Mouse (Mus musculus): ENCODE measurements around the gene Vpreb1. TPM values are rescaled to one million over a fixed set of nuclear protein-coding genes. Genes with fewer than 3 reads are reported as not detected.
"Not testable (repeated sequence)": the region's sequence is repeated elsewhere in the genome, so short reads cannot be mapped to it uniquely, and the experiment has no call there.

Vpreb1 gene
- polyA plus RNA-seq, 1 experiment from 2014 or later, result 1.2 TPM

DNA sequence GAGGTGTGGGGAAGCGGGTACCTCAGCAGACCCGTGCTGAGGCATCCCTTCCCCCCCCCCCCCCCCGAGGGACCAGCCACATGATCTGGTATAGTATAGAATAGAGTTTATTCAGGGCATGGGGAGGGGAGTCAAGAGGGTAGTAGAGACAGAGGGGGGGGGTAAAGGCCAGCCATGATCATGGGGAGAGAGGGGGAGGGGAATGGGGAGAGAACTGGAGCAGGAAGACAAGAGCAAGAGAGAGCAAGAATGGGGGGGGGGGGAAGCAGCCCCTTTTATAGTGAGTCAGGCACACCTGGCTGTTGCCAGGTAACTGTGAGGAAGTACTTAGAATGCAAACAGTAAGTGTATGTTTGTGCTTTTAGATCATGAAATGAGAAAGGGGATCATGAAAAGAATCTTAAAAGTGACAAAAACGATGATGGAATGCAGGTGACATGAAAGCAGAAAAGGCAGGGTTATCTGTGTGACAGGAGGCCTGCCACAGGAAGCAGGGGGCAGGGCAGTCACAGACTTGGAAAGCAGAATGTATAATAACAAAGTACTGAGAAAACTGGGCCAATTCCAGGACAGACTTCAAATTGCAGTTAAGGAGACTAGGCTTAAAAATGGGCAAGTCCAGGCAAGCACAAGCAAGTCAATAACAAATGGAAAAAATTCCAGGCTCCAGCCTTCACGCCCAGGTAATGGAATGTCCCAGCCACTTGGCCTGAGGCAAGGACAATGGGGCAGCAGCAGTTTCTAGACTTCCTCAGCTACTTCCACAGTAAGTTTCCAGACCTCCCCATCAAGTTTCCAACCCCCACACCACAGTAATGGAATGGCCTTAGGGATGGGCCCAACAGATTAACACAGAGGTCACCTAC is 4.7 kb downstream of the Vpreb1 start:
- Histone ChIP-seq H3K4me1 (ENCODE audit: control insufficient read depth in 2 of 2, insufficient read depth in 2 of 2, low read length in 2 of 2) (peaks cover 0 to 4% of the 10 kb centered on the region in 2 experiments; a peak in 3 of 4 replicates), H3K27me3 (ENCODE audit: control insufficient read depth, insufficient read depth, low read length) (no peaks in the 10 kb centered on the region), H3K4me2 (ENCODE audit: low read length) (no peak overlapping the region), H3K9ac (ENCODE audit: low read length) (no peak overlapping the region), H3K27ac (replicated peaks in 1 of 2; ENCODE audit: control insufficient read depth in 1 of 2, insufficient read depth in 1 of 2, low read depth in 2 of 2, low read length in 2 of 2) (peak overlapping the region; percentile 14 to 41; a peak in 2 of 4 replicates), H3K36me3 (ENCODE audit: control insufficient read depth, insufficient read depth, low read length) (no peaks in the 10 kb centered on the region), H3K4me3 (ENCODE audit: control insufficient read depth in 1 of 2, insufficient read depth in 1 of 2, low read depth in 1 of 2, low read length in 2 of 2) (no peak overlapping the region), H3K9me3 (ENCODE audit: control insufficient read depth, low read length) (no peaks in the 10 kb centered on the region)
- WGBS, result 45% methylated on average over 4 of the region's 5 CpGs
- ATAC-seq (ENCODE audit: insufficient number of reproducible peaks, insufficient read depth, low FRiP score, low read depth), result no peak

DNA sequence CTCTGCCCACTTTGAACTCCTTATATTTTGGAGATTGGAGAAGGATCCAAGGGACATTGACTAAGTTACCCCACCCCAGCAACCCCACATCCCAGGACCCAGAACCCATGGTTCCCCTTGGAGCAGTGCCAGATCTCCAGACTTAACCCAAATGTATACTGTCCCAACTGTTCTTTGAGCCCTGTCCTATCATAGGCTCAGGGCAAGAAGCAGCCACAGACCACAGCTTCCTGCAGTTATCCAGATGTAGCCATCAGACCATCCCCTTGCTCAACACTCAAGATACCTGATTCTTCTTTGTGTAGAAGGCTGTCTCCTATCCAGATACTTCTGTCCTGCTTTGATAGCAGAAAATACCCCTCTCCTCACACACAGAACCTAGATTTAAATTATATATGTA is 5.4 kb downstream of the Vpreb1 start:
- Histone ChIP-seq H3K27ac (replicated peaks in 1 of 2; ENCODE audit: control insufficient read depth in 1 of 2, insufficient read depth in 1 of 2, low read depth in 2 of 2, low read length in 2 of 2) (no peak overlapping the region), H3K4me2 (ENCODE audit: low read length) (no peak overlapping the region), H3K36me3 (ENCODE audit: control insufficient read depth, insufficient read depth, low read length) (no peaks in the 10 kb centered on the region), H3K9me3 (ENCODE audit: control insufficient read depth, low read length) (no peaks in the 10 kb centered on the region), H3K27me3 (ENCODE audit: control insufficient read depth, insufficient read depth, low read length) (no peaks in the 10 kb centered on the region), H3K4me3 (ENCODE audit: control insufficient read depth in 1 of 2, insufficient read depth in 1 of 2, low read depth in 1 of 2, low read length in 2 of 2) (no peak overlapping the region), H3K9ac (ENCODE audit: low read length) (no peak overlapping the region), H3K4me1 (ENCODE audit: control insufficient read depth in 2 of 2, insufficient read depth in 2 of 2, low read length in 2 of 2) (peaks cover 0 to 4% of the 10 kb centered on the region in 2 experiments; a peak in 3 of 4 replicates)
- no peak for ATAC-seq (ENCODE audit: insufficient number of reproducible peaks, insufficient read depth, low FRiP score, low read depth)

DNA sequence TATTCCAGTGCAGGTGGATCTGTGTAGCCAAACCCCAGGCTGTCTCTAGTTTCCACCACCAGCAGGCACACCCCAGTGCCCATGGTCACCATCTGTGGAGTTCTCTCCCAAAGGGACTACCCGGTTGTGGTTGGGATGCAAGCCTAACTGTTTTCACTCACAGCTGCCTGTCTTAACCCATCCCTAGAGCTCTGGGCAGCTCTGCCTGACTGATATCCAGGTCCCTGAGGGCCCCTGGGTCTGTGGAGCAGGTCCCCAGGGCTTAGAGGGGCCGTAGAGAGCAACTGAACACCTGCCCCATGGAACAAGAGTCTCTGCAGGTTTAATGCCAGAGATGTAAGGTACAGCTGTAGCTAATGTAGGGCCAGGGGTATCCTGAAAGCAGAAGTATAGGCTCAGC is 6.7 kb downstream of the Vpreb1 start, which contains the start of gene Igll1:
Gene Igll1 (minus strand): TSS at position 8 of the 400 bp plus-strand sequence.
- Histone ChIP-seq H3K27ac (replicated peaks in 1 of 2; ENCODE audit: control insufficient read depth in 1 of 2, insufficient read depth in 1 of 2, low read depth in 2 of 2, low read length in 2 of 2) (no peak within 1 kb of the TSS), H3K9me3 (ENCODE audit: control insufficient read depth, low read length) (no peaks in the 10 kb centered on the region), H3K4me2 (ENCODE audit: low read length) (no peak within 1 kb of the TSS), H3K4me3 (ENCODE audit: control insufficient read depth in 1 of 2, insufficient read depth in 1 of 2, low read depth in 1 of 2, low read length in 2 of 2) (no peak within 1 kb of the TSS), H3K9ac (ENCODE audit: low read length) (no peak within 1 kb of the TSS), H3K36me3 (ENCODE audit: control insufficient read depth, insufficient read depth, low read length) (no peaks in the 10 kb centered on the region), H3K27me3 (ENCODE audit: control insufficient read depth, insufficient read depth, low read length) (no peaks in the 10 kb centered on the region), H3K4me1 (ENCODE audit: control insufficient read depth in 2 of 2, insufficient read depth in 2 of 2, low read length in 2 of 2) (peaks cover 0 to 4% of the 10 kb centered on the region in 2 experiments; a peak in 3 of 4 replicates)
- 65% methylated on average over 2 of the region's 2 CpGs for WGBS
- no peak for ATAC-seq (ENCODE audit: insufficient number of reproducible peaks, insufficient read depth, low FRiP score, low read depth)

DNA sequence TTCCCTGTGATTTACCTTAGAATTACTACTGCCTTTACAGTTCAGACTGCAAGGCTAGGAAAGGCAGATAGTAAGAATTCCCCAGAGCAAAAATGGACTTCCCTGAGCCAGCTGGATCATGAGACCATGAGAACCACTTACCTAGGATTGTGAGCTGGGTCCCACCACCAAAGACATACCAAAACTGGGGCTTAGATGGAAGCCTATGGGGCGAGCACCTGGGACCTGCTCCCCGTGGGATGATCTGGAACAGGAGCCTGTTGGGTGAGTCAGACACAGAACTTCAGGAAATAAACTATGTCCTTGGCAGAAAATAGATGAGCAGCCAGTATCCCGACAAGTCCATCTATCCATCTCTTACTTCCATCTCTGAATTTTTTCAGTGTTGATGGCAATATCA is 8.4 kb downstream of the Vpreb1 start:
- H3K4me2 ChIP-seq (ENCODE audit: low read length), result no peak overlapping the region
- H3K9me3 ChIP-seq (ENCODE audit: control insufficient read depth, low read length), result no peaks in the 10 kb centered on the region
- 69% methylated on average over 3 of the region's 3 CpGs for WGBS
- peaks cover 0 to 4% of the 10 kb centered on the region in 2 experiments; a peak in 3 of 4 replicates for H3K4me1 ChIP-seq (ENCODE audit: control insufficient read depth in 2 of 2, insufficient read depth in 2 of 2, low read length in 2 of 2)
- H3K9ac ChIP-seq (ENCODE audit: low read length), result no peak overlapping the region
- H3K36me3 ChIP-seq (ENCODE audit: control insufficient read depth, insufficient read depth, low read length), result no peaks in the 10 kb centered on the region
- no peaks in the 10 kb centered on the region for H3K27me3 ChIP-seq (ENCODE audit: control insufficient read depth, insufficient read depth, low read length)
- H3K4me3 ChIP-seq (ENCODE audit: control insufficient read depth in 1 of 2, insufficient read depth in 1 of 2, low read depth in 1 of 2, low read length in 2 of 2), result no peak overlapping the region
- no peak for ATAC-seq (ENCODE audit: insufficient number of reproducible peaks, insufficient read depth, low FRiP score, low read depth)
- no peak overlapping the region for H3K27ac ChIP-seq (replicated peaks in 1 of 2; ENCODE audit: control insufficient read depth in 1 of 2, insufficient read depth in 1 of 2, low read depth in 2 of 2, low read length in 2 of 2)

GRCm38 (mm10) chr16:16856731-16857476 is 13.7 kb downstream of the Vpreb1 start:
- Histone ChIP-seq H3K9ac (ENCODE audit: low read length) (no peak overlapping the region), H3K4me1 (ENCODE audit: control insufficient read depth in 2 of 2, insufficient read depth in 2 of 2, low read length in 2 of 2) (no peaks in the 10 kb centered on the region), H3K36me3 (ENCODE audit: control insufficient read depth, insufficient read depth, low read length) (no peaks in the 10 kb centered on the region), H3K4me2 (ENCODE audit: low read length) (no peak overlapping the region), H3K9me3 (ENCODE audit: control insufficient read depth, low read length) (no peaks in the 10 kb centered on the region), H3K27ac (replicated peaks in 1 of 2; ENCODE audit: control insufficient read depth in 1 of 2, insufficient read depth in 1 of 2, low read depth in 2 of 2, low read length in 2 of 2) (no peak overlapping the region), H3K4me3 (ENCODE audit: control insufficient read depth in 1 of 2, insufficient read depth in 1 of 2, low read depth in 1 of 2, low read length in 2 of 2) (no peak overlapping the region), H3K27me3 (ENCODE audit: control insufficient read depth, insufficient read depth, low read length) (no peaks in the 10 kb centered on the region)
- 61% methylated on average over 13 of the region's 13 CpGs for WGBS
- ATAC-seq (ENCODE audit: insufficient number of reproducible peaks, insufficient read depth, low FRiP score, low read depth), result no peak

GRCm38 (mm10) chr16:16856054-16856453 is 14.6 kb downstream of the Vpreb1 start:
- not testable (repeated sequence) for H3K4me1 ChIP-seq (ENCODE audit: control insufficient read depth in 2 of 2, insufficient read depth in 2 of 2, low read length in 2 of 2); H3K36me3 ChIP-seq (ENCODE audit: control insufficient read depth, insufficient read depth, low read length); H3K9me3 ChIP-seq (ENCODE audit: control insufficient read depth, low read length); H3K9ac ChIP-seq (ENCODE audit: low read length); H3K27ac ChIP-seq (replicated peaks in 1 of 2; ENCODE audit: control insufficient read depth in 1 of 2, insufficient read depth in 1 of 2, low read depth in 2 of 2, low read length in 2 of 2); ATAC-seq (ENCODE audit: insufficient number of reproducible peaks, insufficient read depth, low FRiP score, low read depth); H3K4me2 ChIP-seq (ENCODE audit: low read length); H3K4me3 ChIP-seq (ENCODE audit: control insufficient read depth in 1 of 2, insufficient read depth in 1 of 2, low read depth in 1 of 2, low read length in 2 of 2); H3K27me3 ChIP-seq (ENCODE audit: control insufficient read depth, insufficient read depth, low read length)
- 74% methylated on average over 9 of the region's 9 CpGs for WGBS

GRCm38 (mm10) chr16:16855541-16855940 is 15.1 kb downstream of the Vpreb1 start:
- Histone ChIP-seq H3K9ac (ENCODE audit: low read length) (no peak overlapping the region), H3K4me3 (ENCODE audit: control insufficient read depth in 1 of 2, insufficient read depth in 1 of 2, low read depth in 1 of 2, low read length in 2 of 2) (no peak overlapping the region), H3K9me3 (ENCODE audit: control insufficient read depth, low read length) (no peaks in the 10 kb centered on the region), H3K36me3 (ENCODE audit: control insufficient read depth, insufficient read depth, low read length) (no peaks in the 10 kb centered on the region), H3K4me1 (ENCODE audit: control insufficient read depth in 2 of 2, insufficient read depth in 2 of 2, low read length in 2 of 2) (no peaks in the 10 kb centered on the region), H3K4me2 (ENCODE audit: low read length) (no peak overlapping the region), H3K27me3 (ENCODE audit: control insufficient read depth, insufficient read depth, low read length) (no peaks in the 10 kb centered on the region), H3K27ac (replicated peaks in 1 of 2; ENCODE audit: control insufficient read depth in 1 of 2, insufficient read depth in 1 of 2, low read depth in 2 of 2, low read length in 2 of 2) (no peak overlapping the region)
- WGBS, result 87% methylated on average over 1 of the region's 1 CpGs
- ATAC-seq (ENCODE audit: insufficient number of reproducible peaks, insufficient read depth, low FRiP score, low read depth), result no peak

All from heart, embryonic 14.5 days (tissue).